14 mouse cellular contexts compared by ENCODE assay signal in the genomic region with DNA sequence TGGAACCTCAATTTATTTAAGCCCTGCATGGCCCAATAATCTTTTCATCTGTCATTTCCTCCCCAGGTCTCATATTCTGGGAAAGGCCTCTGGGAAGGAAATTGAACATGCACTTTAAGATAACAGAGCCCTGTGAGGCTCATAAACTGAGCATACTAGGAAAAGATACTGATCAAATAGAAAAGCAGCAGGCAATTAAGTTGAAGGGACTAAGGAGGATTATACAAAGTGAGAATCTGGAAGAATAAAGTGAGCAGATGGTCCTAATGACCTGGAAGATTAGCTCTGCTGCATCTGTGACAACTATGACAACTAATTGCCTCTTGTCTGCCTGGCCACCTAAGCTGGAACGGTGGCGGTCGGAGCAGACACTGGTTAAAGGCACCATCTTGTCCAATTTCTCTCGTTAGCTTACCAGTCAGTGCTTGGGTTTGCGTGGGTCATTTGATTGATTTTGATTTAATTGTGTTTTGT. TPM values are rescaled to one million over a fixed set of nuclear protein-coding genes. Genes with fewer than 3 reads are reported as not detected.
DNase-seq lines count a peak whose midpoint lies in the region; ATAC-seq lines count a peak whose summit lies in the region.
"Had no signal": no experiment of that assay in that cellular context is flagged by ENCODE, and none has a peak within 500 bp of the region (broad histone marks: within the 10 kb centered on the region; RNA-seq: fewer than 3 reads in every experiment).

No protein-coding gene starts in this region.

- peak; percentile 7 for DNase-seq in embryo, embryonic 11 days
- DNase-seq in embryo, embryonic 10 days (ENCODE audit: low spot score), result no peak
- peak; percentile 81 for DNase-seq in MN1 (ENCODE audit: low spot score)
- DNase-seq in hindbrain, embryonic 10.5 days (ENCODE audit: low spot score), result no peak
- DNase-seq in thymus, postnatal 0 days (ENCODE audit: low spot score), result no peak
- no peak for DNase-seq in frontal cortex, postnatal 10 days (ENCODE audit: low spot score in 2 of 2)
- DNase-seq: adrenal gland, adult 2 months; heart, adult 2 months; heart, postnatal 36 days; kidney, postnatal 14 days had no signal

- peak; percentile 71 for ATAC-seq in midbrain, embryonic 15.5 days (replicated peaks)
- no peak for ATAC-seq in megakaryocyte, adult 5-6 weeks (ENCODE audit: poor library complexity, severe bottlenecking)
- ATAC-seq: Patski had no signal

- no peak overlapping the region for H3K4me2 ChIP-seq in midbrain, embryonic 15.5 days

- no peaks in the 10 kb centered on the region for H3K9me3 ChIP-seq in hindbrain, embryonic 10.5 days
- no peaks in the 10 kb centered on the region for H3K9me3 ChIP-seq in midbrain, embryonic 15.5 days

- peaks cover 4% of the 10 kb centered on the region; the same call in 1 of the 2 replicates for H3K4me1 ChIP-seq in hindbrain, embryonic 10.5 days (replicated peaks)
- peaks cover 21% of the 10 kb centered on the region for H3K4me1 ChIP-seq in midbrain, embryonic 15.5 days

- H3K4me3 ChIP-seq in hindbrain, embryonic 10.5 days, result no peak overlapping the region
- no peak overlapping the region for H3K4me3 ChIP-seq in midbrain, embryonic 15.5 days
- H3K4me3 ChIP-seq: heart, adult 2 months had no signal

- 71% methylated on average over 5 of the region's 5 CpGs for WGBS in hindbrain, embryonic 10.5 days
- 20% methylated on average over 5 of the region's 5 CpGs for WGBS in midbrain, embryonic 15.5 days

- H3K36me3 ChIP-seq in hindbrain, embryonic 10.5 days, result no peaks in the 10 kb centered on the region
- no peaks in the 10 kb centered on the region for H3K36me3 ChIP-seq in midbrain, embryonic 15.5 days (replicated peaks)

- H3K27ac ChIP-seq in hindbrain, embryonic 10.5 days, result 0 out of 2 replicates have a peak overlapping the region, but pooled peaks have one; percentile 30
- H3K27ac ChIP-seq in midbrain, embryonic 15.5 days, result peak overlapping the region; percentile 48
- H3K27ac ChIP-seq: heart, adult 2 months; liver, embryonic 14.5 days had no signal

- no peaks in the 10 kb centered on the region for H3K27me3 ChIP-seq in hindbrain, embryonic 10.5 days (ENCODE audit: insufficient read depth, poor library complexity, severe bottlenecking)
- H3K27me3 ChIP-seq in midbrain, embryonic 15.5 days (replicated peaks), result no peaks in the 10 kb centered on the region
- H3K27me3 ChIP-seq: Patski had no signal

- H3K9ac ChIP-seq in midbrain, embryonic 15.5 days, result no peak overlapping the region
- H3K9ac ChIP-seq: liver, embryonic 14.5 days had no signal

RNA-seq across cellular contexts. Expression of a gene that starts 37.3 kb away (rescaled TPM):
- polyA plus RNA-seq in hindbrain, embryonic 10.5 days (2016; fragmentation: Nextera tagmentation; extraction: Ambion mirVana), result 17.4 and 20.1 TPM in 2 replicates
- 21.4 and 21.8 TPM in 2 replicates for polyA plus RNA-seq in midbrain, embryonic 15.5 days (2015; fragmentation: Nextera tagmentation; extraction: Ambion mirVana)
- polyA plus RNA-seq in thymus, postnatal 0 days (2015; fragmentation: Nextera tagmentation; extraction: Ambion mirVana), result 17.8 and 20.7 TPM in 2 replicates
- 15.7 and 16.0 TPM in 2 replicates for total RNA-seq in megakaryocyte, adult 5-6 weeks (2015)
- total RNA-seq in megakaryocyte, adult 5-6 weeks (2017), result 5.9 and 12.5 TPM in 2 replicates

RNA-seq across cellular contexts. Expression of a gene that starts 57.1 kb away (rescaled TPM):
- polyA plus RNA-seq in hindbrain, embryonic 10.5 days (2016; fragmentation: Nextera tagmentation; extraction: Ambion mirVana), result 9.0 and 16.3 TPM in 2 replicates
- 87.9 and 97.5 TPM in 2 replicates for polyA plus RNA-seq in midbrain, embryonic 15.5 days (2015; fragmentation: Nextera tagmentation; extraction: Ambion mirVana)
- polyA plus RNA-seq in thymus, postnatal 0 days (2015; fragmentation: Nextera tagmentation; extraction: Ambion mirVana), result 0.18 and 0.19 TPM in 2 replicates
- not detected in 2 replicates for total RNA-seq in megakaryocyte, adult 5-6 weeks (2015)
- total RNA-seq in megakaryocyte, adult 5-6 weeks (2017), result not detected in 2 replicates

Comparison
In these comparisons a context has a peak if more than half of its experiments do, and no peak if none do; other contexts are left out.
1. DNase-seq: peak in embryo, embryonic 11 days (single experiment) and MN1 (single experiment); none in embryo, embryonic 10 days (single experiment), hindbrain, embryonic 10.5 days (single experiment), thymus, postnatal 0 days (single experiment) and frontal cortex, postnatal 10 days (0 of 2).